Mouse (Mus musculus) gastrocnemius, postnatal 4 days (tissue): ENCODE measurements around the gene Usp44. TPM values are rescaled to one million over a fixed set of nuclear protein-coding genes. Genes with fewer than 3 reads are reported as not detected.
"Not testable (repeated sequence)": the region's sequence is repeated elsewhere in the genome, so short reads cannot be mapped to it uniquely, and the experiment has no call there.

Experiments used
- DNase-seq, 2 experiments: peaks; one replicate each; pipeline ENCODE4 v3.0.0; 2021 to 2022; ENCODE audit warnings: low spot score in 2 of 2, mixed read lengths in 2 of 2
- total RNA-seq, 2 experiments: library from RNA; stranded (reverse); gene quantifications; 2 replicates each; pipeline ENCODE4 v1.2.3; 2021

Usp44 gene
- total RNA-seq, 2 experiments from 2014 or later = 0.49 to 0.64 TPM

GRCm38 (mm10) chr10:93835115-93835514, 3.8 kb downstream of the Usp44 start:
- DNase-seq = not testable (repeated sequence)

- DNase-seq = no peak
These were observed 15.4 kb downstream of the Usp44 start for GRCm38 (mm10) chr10:93846706-93847105.

- DNase-seq = no peak
These were observed 23.8 kb downstream of the Usp44 start for GRCm38 (mm10) chr10:93855126-93855525.

GRCm38 (mm10) chr10:93856095-93856494, 24.7 kb downstream of the Usp44 start:
- no peak for DNase-seq

GRCm38 (mm10) chr10:93868401-93868800, 37.0 kb downstream of the Usp44 start:
- no peak for DNase-seq

- no peak for DNase-seq
These were observed 37.5 kb downstream of the Usp44 start for GRCm38 (mm10) chr10:93868886-93869285.

GRCm38 (mm10) chr10:93876772-93877171, 45.4 kb downstream of the Usp44 start:
- DNase-seq = no peak

GRCm38 (mm10) chr10:93878732-93879131, 47.4 kb downstream of the Usp44 start:
- DNase-seq = no peak

- DNase-seq = no peak
These were observed 50.6 kb downstream of the Usp44 start for GRCm38 (mm10) chr10:93881918-93882317.

- DNase-seq = no peak
These were observed 51.5 kb downstream of the Usp44 start for GRCm38 (mm10) chr10:93882738-93883364.

- no peak for DNase-seq
These were observed 54.6 kb downstream of the Usp44 start for GRCm38 (mm10) chr10:93885839-93886477.

- no peak for DNase-seq
These were observed 57.2 kb downstream of the Usp44 start for GRCm38 (mm10) chr10:93888590-93888934.

GRCm38 (mm10) chr10:93888935-93889578, 57.7 kb downstream of the Usp44 start:
- DNase-seq = peak; percentile 24 to 55

GRCm38 (mm10) chr10:93889579-93889950, 58.2 kb downstream of the Usp44 start:
- DNase-seq = peak; percentile 79 to 87

- peak in 1 of 2 experiments; percentile 16 for DNase-seq
These were observed 58.6 kb downstream of the Usp44 start for GRCm38 (mm10) chr10:93889976-93890375.

- no peak for DNase-seq
These were observed 59.2 kb downstream of the Usp44 start for GRCm38 (mm10) chr10:93890565-93890964.

- no peak for DNase-seq
These were observed 59.7 kb downstream of the Usp44 start for GRCm38 (mm10) chr10:93891031-93891430.

- no peak for DNase-seq
These were observed 61.2 kb downstream of the Usp44 start for GRCm38 (mm10) chr10:93892551-93892950.

- DNase-seq = no peak
These were observed 65.8 kb downstream of the Usp44 start, which contains the start of gene Metap2 for GRCm38 (mm10) chr10:93897043-93897646. Gene Metap2 (minus strand): TSS chr10:93897093.

- no peak for DNase-seq
These were observed 67.9 kb downstream of the Usp44 start for GRCm38 (mm10) chr10:93899303-93899702.

- no peak for DNase-seq
These were observed 68.6 kb downstream of the Usp44 start for GRCm38 (mm10) chr10:93899907-93900306.

- DNase-seq = no peak
These were observed 76.0 kb downstream of the Usp44 start for GRCm38 (mm10) chr10:93907376-93907775.
